Mouse (Mus musculus): ENCODE measurements around the gene Slc15a1. TPM values are rescaled to one million over a fixed set of nuclear protein-coding genes. Genes with fewer than 3 reads are reported as not detected.

Slc15a1 gene
- total and polyA plus RNA-seq, 2 experiments from 2014 or later: 0.04 TPM; not detected in 1

- TF ChIP-seq EP300 (IDR thresholded peaks at IDR 0.05; ENCODE audit: low read depth) (no peak), CTCF (IDR thresholded peaks at IDR 0.05; ENCODE audit: low read depth) (no peak)
- H3K27me3 ChIP-seq (ENCODE audit: control insufficient read depth, insufficient read depth, low read length): no peaks in the 10 kb centered on the region
- DNase-seq (ENCODE audit: low spot score): no peak
Observed at GRCm38 (mm10) chr14:121469601-121470000, 35.5 kb downstream of the Slc15a1 start.

GRCm38 (mm10) chr14:121467646-121468045 lies 37.4 kb downstream of the Slc15a1 start:
- TF ChIP-seq CTCF (IDR thresholded peaks at IDR 0.05; ENCODE audit: low read depth) (no peak), EP300 (IDR thresholded peaks at IDR 0.05; ENCODE audit: low read depth) (no peak)
- ATAC-seq (ENCODE audit: insufficient read depth, low read depth): no peak

More at GRCm38 (mm10) chr14:121469601-121470000, 35.5 kb downstream of the Slc15a1 start:
- Histone ChIP-seq H3K9ac (replicated peaks; ENCODE audit: low read depth, low read length) (no peak overlapping the region), H3K36me3 (replicated peaks; ENCODE audit: control insufficient read depth, insufficient read depth, low read length) (no peaks in the 10 kb centered on the region), H3K4me2 (ENCODE audit: low read depth, low read length) (no peak overlapping the region), H3K27ac (ENCODE audit: low read depth) (no peak overlapping the region), H3K4me1 (ENCODE audit: control insufficient read depth, insufficient read depth) (no peaks in the 10 kb centered on the region), H3K4me3 (ENCODE audit: low read depth, low read length) (no peak overlapping the region), H3K9me3 (replicated peaks; ENCODE audit: control insufficient read depth, low read length) (no peaks in the 10 kb centered on the region)
- no peak for ATAC-seq (ENCODE audit: insufficient read depth, low read depth)

GRCm38 (mm10) chr14:121466501-121466900 lies 38.6 kb downstream of the Slc15a1 start:
- H3K4me3 ChIP-seq (ENCODE audit: low read depth, low read length): no peak overlapping the region
- no peaks in the 10 kb centered on the region for H3K27me3 ChIP-seq (ENCODE audit: control insufficient read depth, insufficient read depth, low read length)
- no peak for ATAC-seq (ENCODE audit: insufficient read depth, low read depth)
- H3K4me1 ChIP-seq (ENCODE audit: control insufficient read depth, insufficient read depth): no peaks in the 10 kb centered on the region
- no peak for DNase-seq (ENCODE audit: low spot score)
- H3K9ac ChIP-seq (replicated peaks; ENCODE audit: low read depth, low read length): no peak overlapping the region
- H3K9me3 ChIP-seq (replicated peaks; ENCODE audit: control insufficient read depth, low read length): no peaks in the 10 kb centered on the region
- no peak overlapping the region for H3K4me2 ChIP-seq (ENCODE audit: low read depth, low read length)
- TF ChIP-seq CTCF (IDR thresholded peaks at IDR 0.05; ENCODE audit: low read depth) (no peak), EP300 (IDR thresholded peaks at IDR 0.05; ENCODE audit: low read depth) (no peak)
- WGBS: 53% methylated on average over 4 of the region's 4 CpGs
- H3K36me3 ChIP-seq (replicated peaks; ENCODE audit: control insufficient read depth, insufficient read depth, low read length): no peaks in the 10 kb centered on the region
- H3K27ac ChIP-seq (ENCODE audit: low read depth): no peak overlapping the region

More at GRCm38 (mm10) chr14:121467646-121468045, 37.4 kb downstream of the Slc15a1 start:
- H3K36me3 ChIP-seq (replicated peaks; ENCODE audit: control insufficient read depth, insufficient read depth, low read length): no peaks in the 10 kb centered on the region
- 94% methylated on average over 6 of the region's 6 CpGs for WGBS
- DNase-seq (ENCODE audit: low spot score): no peak
- H3K4me1 ChIP-seq (ENCODE audit: control insufficient read depth, insufficient read depth): no peaks in the 10 kb centered on the region
- H3K9me3 ChIP-seq (replicated peaks; ENCODE audit: control insufficient read depth, low read length): no peaks in the 10 kb centered on the region
- H3K4me3 ChIP-seq (ENCODE audit: low read depth, low read length): no peak overlapping the region
- no peak overlapping the region for H3K4me2 ChIP-seq (ENCODE audit: low read depth, low read length)
- H3K9ac ChIP-seq (replicated peaks; ENCODE audit: low read depth, low read length): no peak overlapping the region
- no peaks in the 10 kb centered on the region for H3K27me3 ChIP-seq (ENCODE audit: control insufficient read depth, insufficient read depth, low read length)
- no peak overlapping the region for H3K27ac ChIP-seq (ENCODE audit: low read depth)

- H3K36me3 ChIP-seq (replicated peaks; ENCODE audit: control insufficient read depth, insufficient read depth, low read length): no peaks in the 10 kb centered on the region
- WGBS: 98% methylated on average over 2 of the region's 2 CpGs
- DNase-seq (ENCODE audit: low spot score): no peak
Observed at GRCm38 (mm10) chr14:121464318-121464717, 40.7 kb downstream of the Slc15a1 start.

GRCm38 (mm10) chr14:121462756-121463155 lies 42.3 kb downstream of the Slc15a1 start:
- H3K27me3 ChIP-seq (ENCODE audit: control insufficient read depth, insufficient read depth, low read length): no peaks in the 10 kb centered on the region
- ATAC-seq (ENCODE audit: insufficient read depth, low read depth) (no peak), DNase-seq (ENCODE audit: low spot score) (no peak)
- H3K27ac ChIP-seq (ENCODE audit: low read depth): no peak overlapping the region
- H3K9me3 ChIP-seq (replicated peaks; ENCODE audit: control insufficient read depth, low read length): peaks cover 5% of the 10 kb centered on the region; the same call in 1 of the 2 replicates
- 73% methylated on average over 5 of the region's 5 CpGs for WGBS
- no peaks in the 10 kb centered on the region for H3K36me3 ChIP-seq (replicated peaks; ENCODE audit: control insufficient read depth, insufficient read depth, low read length)
- H3K4me2 ChIP-seq (ENCODE audit: low read depth, low read length): no peak overlapping the region
- H3K4me1 ChIP-seq (ENCODE audit: control insufficient read depth, insufficient read depth): no peaks in the 10 kb centered on the region
- no peak overlapping the region for H3K4me3 ChIP-seq (ENCODE audit: low read depth, low read length)
- H3K9ac ChIP-seq (replicated peaks; ENCODE audit: low read depth, low read length): no peak overlapping the region
- TF ChIP-seq EP300 (IDR thresholded peaks at IDR 0.05; ENCODE audit: low read depth) (no peak), CTCF (IDR thresholded peaks at IDR 0.05; ENCODE audit: low read depth) (no peak)

More at GRCm38 (mm10) chr14:121464318-121464717, 40.7 kb downstream of the Slc15a1 start:
- Histone ChIP-seq H3K4me2 (ENCODE audit: low read depth, low read length) (no peak overlapping the region), H3K4me3 (ENCODE audit: low read depth, low read length) (no peak overlapping the region), H3K27me3 (ENCODE audit: control insufficient read depth, insufficient read depth, low read length) (no peaks in the 10 kb centered on the region), H3K4me1 (ENCODE audit: control insufficient read depth, insufficient read depth) (no peaks in the 10 kb centered on the region), H3K27ac (ENCODE audit: low read depth) (no peak overlapping the region), H3K9me3 (replicated peaks; ENCODE audit: control insufficient read depth, low read length) (no peaks in the 10 kb centered on the region), H3K9ac (replicated peaks; ENCODE audit: low read depth, low read length) (no peak overlapping the region)
- ATAC-seq (ENCODE audit: insufficient read depth, low read depth): no peak
- TF ChIP-seq EP300 (IDR thresholded peaks at IDR 0.05; ENCODE audit: low read depth) (no peak), CTCF (IDR thresholded peaks at IDR 0.05; ENCODE audit: low read depth) (no peak)

- no peak for ATAC-seq (ENCODE audit: insufficient read depth, low read depth)
- Histone ChIP-seq H3K27ac (ENCODE audit: low read depth) (no peak overlapping the region), H3K4me2 (ENCODE audit: low read depth, low read length) (no peak overlapping the region), H3K9ac (replicated peaks; ENCODE audit: low read depth, low read length) (no peak overlapping the region), H3K4me1 (ENCODE audit: control insufficient read depth, insufficient read depth) (no peaks in the 10 kb centered on the region), H3K36me3 (replicated peaks; ENCODE audit: control insufficient read depth, insufficient read depth, low read length) (no peaks in the 10 kb centered on the region), H3K4me3 (ENCODE audit: low read depth, low read length) (no peak overlapping the region), H3K9me3 (replicated peaks; ENCODE audit: control insufficient read depth, low read length) (peaks cover 5% of the 10 kb centered on the region; the same call in 1 of the 2 replicates), H3K27me3 (ENCODE audit: control insufficient read depth, insufficient read depth, low read length) (no peaks in the 10 kb centered on the region)
- DNase-seq (ENCODE audit: low spot score): no peak
- TF ChIP-seq CTCF (IDR thresholded peaks at IDR 0.05; ENCODE audit: low read depth) (no peak), EP300 (IDR thresholded peaks at IDR 0.05; ENCODE audit: low read depth) (no peak)
- WGBS: 74% methylated on average over 3 of the region's 3 CpGs
Observed at GRCm38 (mm10) chr14:121460966-121461365, 44.1 kb downstream of the Slc15a1 start.

Data from heart, postnatal 0 days (tissue).